Mouse (Mus musculus) mature B cell (primary cell): ENCODE results near the gene Acbd6.

Experiments
- in situ Hi-C: fragments of 300-500 bp; cut with MboI; formaldehyde crosslinking; loops from 2 replicates; pipeline ENCODE4 v1.14.3; 2019

The Acbd6 gene

GRCm38 (mm10) chr1:155720006-155720405, 162.1 kb downstream of the Acbd6 start:
- in situ Hi-C loops: no loop called here

DNA sequence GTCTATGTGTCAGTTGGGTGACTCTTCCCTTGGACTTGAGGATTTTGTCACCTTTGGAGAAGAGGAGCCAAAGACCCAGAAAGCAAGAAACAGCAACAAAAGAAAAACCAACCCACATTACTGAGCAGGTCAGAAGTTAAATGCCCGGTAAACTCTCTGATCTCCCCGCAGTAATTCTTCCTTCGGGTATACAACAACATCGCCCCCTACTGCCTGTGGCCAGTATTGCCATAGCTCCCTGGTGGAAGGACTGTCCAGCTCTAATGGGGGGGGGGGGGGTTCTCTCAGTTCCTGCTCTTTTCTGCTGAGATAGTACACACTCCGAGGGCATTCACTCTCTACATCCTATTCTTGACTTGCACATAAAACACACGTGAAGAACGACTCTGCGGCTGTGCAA, 163.5 kb downstream of the Acbd6 start:
- in situ Hi-C loops: no loop called here

DNA sequence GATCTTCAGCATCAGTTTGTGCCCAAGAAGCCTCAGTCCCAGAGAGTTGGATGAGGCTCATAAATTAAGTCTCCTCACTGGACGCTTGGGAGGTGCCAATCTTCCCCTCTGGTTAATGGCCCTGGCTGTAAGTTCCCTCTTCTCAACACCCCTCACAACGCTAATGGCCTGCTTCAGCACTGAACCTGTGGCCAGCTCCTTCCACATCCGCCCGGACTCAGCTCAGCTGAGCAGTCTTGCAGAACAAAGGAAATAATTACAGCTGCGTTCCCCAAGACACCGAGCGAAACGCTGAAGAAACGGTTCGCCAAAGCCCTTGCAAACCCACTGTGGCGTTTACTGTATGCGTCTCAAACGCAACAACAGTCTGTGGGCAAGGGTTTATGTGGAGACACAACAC, 164.3 kb downstream of the Acbd6 start:
- in situ Hi-C loops: no loop called here

GRCm38 (mm10) chr1:155724301-155724700, 166.4 kb downstream of the Acbd6 start:
- in situ Hi-C loops: no loop called here

DNA sequence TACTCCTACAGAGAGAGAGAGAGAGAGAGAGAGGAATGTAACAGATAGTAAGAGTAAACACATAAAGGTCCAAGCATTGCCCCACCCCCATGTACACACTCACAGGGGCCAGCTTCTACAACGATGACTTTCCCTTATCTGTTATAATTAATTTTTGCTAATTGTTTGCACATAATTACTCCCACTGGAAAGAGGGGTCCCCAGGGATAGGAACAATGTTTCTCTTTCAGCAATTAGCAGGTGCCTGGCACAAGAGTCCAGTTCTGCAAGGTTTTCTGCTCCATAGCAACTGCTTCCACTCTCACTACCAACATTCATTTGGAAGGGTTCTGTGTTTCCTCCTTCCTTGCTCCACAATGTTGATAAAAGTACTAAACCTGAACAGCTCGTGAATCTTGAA, 168.0 kb downstream of the Acbd6 start:
- in situ Hi-C loops: no loop called here

DNA sequence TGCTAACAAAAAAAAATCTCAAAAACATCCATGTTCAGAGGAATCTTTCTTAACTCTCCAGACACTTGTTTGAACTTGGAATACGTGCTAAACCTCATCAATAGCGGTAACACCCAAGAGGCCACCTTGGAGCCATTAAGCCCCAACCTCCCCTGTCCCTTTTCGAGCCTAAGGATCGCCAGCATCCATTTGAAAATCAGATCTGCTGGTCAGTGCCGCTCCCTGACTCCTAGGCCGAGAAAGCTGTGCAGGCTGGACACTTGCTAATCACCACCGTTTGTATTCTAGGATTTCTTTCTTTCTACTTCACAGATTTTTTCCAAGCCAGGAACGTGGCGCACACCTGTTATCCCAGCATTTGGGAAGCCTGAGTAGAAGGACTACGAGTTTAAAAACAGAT, 169.9 kb downstream of the Acbd6 start:
- in situ Hi-C loops: no loop called here

DNA sequence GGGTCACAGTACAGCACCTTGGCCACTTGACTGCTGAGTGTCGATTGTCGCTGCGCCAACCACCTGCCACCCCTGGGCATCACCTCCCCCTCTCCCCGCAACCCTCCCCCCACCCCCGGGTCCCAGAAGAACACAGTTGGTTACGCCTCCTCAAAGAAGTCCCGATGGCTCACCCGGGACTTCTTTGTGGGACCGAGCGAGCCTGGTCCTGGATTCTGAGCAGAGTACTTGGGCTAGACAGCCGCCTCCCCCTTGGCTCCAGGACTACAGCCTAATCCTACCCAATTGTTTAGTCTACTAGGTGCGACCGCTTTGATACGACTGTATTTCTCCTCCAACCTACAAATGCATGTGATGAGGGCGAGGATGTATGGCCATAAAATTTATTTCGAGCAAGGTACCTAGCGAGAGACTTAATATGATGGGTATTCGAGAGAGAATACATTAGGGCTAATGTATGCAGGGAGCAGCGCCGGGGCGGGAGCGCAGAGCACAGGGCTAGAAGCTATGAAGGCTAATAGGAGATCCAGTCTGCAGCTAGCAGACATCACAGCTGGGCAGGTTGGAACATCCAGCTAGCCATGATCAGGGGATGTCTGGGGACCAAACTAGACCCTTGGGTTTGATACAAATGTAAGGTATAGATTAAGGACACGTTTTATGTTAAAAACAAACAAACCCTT, 171.3 kb downstream of the Acbd6 start:
- in situ Hi-C loops: no loop called here

- in situ Hi-C loops: no loop called here
Observed at GRCm38 (mm10) chr1:155731156-155731555, 173.2 kb downstream of the Acbd6 start.

DNA sequence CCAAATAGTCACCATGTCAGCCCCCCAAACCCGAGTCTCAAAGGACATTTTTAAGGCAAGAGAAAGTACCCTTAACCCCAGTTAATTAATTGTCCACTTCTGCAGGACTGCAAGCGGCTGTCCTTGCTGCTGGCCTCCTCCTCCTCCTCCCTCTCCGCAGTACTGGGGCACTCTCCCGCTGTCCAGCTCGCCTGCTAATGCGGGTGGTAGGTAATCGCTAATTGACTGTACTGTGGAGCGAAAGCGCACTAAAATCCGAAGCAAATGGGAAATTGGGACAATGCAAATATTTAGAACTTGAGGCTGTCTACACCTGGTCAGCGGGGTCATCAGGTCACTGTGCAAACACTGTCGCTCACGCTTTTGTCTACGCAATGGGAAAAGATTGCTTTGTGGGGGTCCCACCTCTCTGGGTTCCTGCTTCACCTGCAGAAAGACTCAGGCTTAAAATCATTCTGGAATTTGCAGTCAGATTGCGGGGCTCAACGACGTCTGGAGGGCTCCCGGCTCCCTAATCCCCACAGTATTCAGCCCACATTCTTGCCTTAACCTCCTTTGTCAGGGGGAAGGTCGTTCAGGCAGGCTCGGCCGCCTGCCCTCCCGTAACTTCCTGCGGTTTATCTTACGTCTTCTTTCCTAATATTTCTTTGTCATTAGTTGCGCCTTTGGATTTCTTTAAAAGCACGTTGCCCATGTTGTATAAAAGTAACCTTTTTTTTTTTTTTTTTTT, 178.3 kb downstream of the Acbd6 start:
- in situ Hi-C loops: no loop called here

- in situ Hi-C loops: no loop called here
Observed at GRCm38 (mm10) chr1:155737017-155737808, 179.3 kb downstream of the Acbd6 start.

DNA sequence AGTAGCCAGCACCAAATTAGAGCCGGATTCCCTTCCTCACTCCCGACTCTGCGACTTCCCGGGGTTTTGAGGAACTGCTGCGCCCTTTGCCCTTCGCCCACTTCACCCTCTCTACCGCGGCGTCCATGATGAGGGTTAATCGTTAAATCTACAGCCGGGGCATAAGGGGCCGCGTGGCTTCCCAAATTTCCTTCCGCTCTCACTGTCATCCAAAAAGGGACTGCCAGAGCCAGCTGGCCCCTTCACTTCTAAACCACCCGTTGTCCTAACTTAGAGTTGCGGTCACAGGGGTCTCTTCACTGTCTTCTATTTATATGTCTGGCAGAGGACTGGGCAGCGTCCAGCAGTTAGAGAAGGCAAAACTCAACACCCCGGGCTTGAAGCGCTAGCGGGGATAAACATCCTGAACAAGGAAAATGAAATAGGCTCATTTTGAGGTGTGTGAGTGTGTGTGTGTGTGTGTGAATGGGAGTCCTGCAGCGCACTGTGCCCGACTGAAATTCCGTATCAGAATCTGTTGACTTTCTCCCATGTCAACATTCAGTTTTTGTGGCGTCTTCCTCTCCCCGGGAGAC, 180.0 kb downstream of the Acbd6 start:
- in situ Hi-C loops: no loop called here
